Mouse (Mus musculus): ENCODE measurements around the gene Trak2. TPM values are rescaled to one million over a fixed set of nuclear protein-coding genes. Genes with fewer than 3 reads are reported as not detected.

Gene Trak2
- polyA plus RNA-seq (2015; fragmentation: Nextera tagmentation; extraction: Ambion mirVana) = 14.3 and 15.1 TPM in 2 replicates

DNA sequence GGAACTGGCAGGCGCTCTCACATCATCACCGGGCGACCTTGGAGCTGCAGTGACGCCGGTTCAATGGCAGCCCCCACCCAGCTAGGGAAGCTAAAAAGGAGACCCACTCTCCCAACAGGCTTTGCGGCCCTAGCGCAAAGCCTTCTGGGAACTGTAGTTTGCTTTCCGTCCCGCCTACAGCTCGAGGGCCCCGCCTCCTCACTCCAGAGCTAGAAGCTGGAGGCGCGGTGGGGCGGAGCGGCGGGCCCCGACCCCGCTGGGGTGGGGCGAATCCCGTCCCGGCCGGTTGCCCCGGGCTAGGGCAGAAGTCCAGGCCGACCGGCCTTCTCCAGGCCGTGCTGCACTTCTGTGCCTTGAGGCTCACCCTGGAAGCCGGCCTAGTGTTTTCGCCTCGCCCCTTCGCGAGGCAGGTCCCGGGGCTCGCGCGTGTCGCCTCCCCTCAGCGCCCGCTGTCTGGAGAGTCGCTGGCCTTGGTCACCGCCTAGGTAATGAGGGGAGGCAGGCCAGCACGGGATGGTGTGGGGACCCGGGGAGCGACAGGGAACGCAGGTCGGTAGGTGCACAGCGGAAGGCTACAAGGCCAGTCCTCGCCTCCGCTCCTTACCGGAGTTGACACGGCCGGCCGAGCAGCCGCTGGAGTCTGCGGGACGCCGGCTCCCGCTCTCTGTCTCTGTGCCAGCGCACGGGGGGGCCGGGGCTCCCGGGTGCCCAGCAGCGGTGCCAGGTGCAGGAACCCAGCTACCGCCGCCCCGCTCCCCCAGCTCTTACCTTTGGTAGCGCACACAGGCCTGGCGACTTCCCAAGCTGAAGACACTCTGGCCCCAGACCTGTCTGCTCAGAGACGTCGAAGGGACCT, at the start of gene Trak2, which contains the start of gene Stradb:
Trak2 (minus strand) TSS at position 65 of the 856 bp plus-strand sequence.
Stradb (plus strand) TSS at position 157 of the 856 bp plus-strand sequence.
- Histone ChIP-seq H3K4me1 (peaks cover 19% of the 10 kb centered on the region), H3K4me2 (peak within 1 kb of the TSS; percentile 85), H3K27ac (peak within 1 kb of the TSS; percentile 92), H3K4me3 (replicated peaks) (peak within 1 kb of the TSS; percentile 78), H3K9ac (peak within 1 kb of the TSS; percentile 91), H3K36me3 (no peaks in the 10 kb centered on the region), H3K27me3 (no peaks in the 10 kb centered on the region), H3K9me3 (replicated peaks) (no peaks in the 10 kb centered on the region)
- WGBS = 0% methylated on average over 69 of the region's 69 CpGs
- peak; percentile 98 for ATAC-seq (replicated peaks; ENCODE audit: low FRiP score)

DNA sequence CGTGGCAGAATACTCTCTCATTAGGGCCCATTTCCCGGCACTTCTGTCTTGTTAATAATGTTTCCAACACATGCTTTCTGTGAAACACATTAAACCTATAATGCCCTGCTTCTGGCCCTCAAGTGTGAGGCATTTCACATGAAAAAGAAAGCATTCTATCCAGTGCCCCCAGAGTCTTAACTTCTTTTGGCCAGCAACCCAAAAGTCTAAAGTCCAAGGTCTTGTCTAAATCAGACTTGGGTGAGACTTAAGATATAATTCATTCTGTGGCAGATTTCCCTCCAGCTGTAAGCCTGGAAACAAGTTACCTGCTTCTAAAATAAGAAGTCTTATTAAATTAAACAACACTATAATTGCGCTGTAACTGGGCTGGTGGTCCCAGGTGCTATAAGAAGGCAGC, 48.3 kb upstream of the Trak2 start:
- no peak overlapping the region for H3K9ac ChIP-seq
- no peaks in the 10 kb centered on the region for H3K9me3 ChIP-seq (replicated peaks)
- H3K4me2 ChIP-seq = no peak overlapping the region
- H3K36me3 ChIP-seq = no peaks in the 10 kb centered on the region
- H3K27ac ChIP-seq = no peak overlapping the region
- H3K4me1 ChIP-seq = no peaks in the 10 kb centered on the region
- 70% methylated on average over 3 of the region's 3 CpGs for WGBS
- no peak for ATAC-seq (replicated peaks; ENCODE audit: low FRiP score)
- no peaks in the 10 kb centered on the region for H3K27me3 ChIP-seq
- H3K4me3 ChIP-seq (replicated peaks) = no peak overlapping the region

DNA sequence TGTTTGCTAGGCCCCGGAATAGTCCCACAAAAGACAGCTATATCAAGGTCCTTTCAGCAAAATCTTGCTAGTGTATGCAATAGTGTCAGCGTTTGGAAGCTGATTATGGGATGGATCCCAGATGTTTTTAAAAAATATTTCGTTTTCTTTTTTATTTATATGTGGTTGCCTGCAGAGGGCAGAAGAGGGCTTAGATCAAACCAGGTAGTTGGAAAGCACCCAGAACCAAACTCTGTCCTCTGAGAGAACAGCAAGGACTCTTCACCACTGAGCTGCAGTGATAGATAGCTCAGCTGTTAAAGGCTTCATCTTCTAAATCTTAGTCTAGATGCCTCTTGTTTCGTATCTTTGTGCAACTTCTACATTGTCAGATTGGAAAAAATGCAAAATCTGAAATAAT, 36.0 kb upstream of the Trak2 start:
- H3K9me3 ChIP-seq (replicated peaks) = no peaks in the 10 kb centered on the region
- WGBS = 41% methylated on average over 4 of the region's 4 CpGs

DNA sequence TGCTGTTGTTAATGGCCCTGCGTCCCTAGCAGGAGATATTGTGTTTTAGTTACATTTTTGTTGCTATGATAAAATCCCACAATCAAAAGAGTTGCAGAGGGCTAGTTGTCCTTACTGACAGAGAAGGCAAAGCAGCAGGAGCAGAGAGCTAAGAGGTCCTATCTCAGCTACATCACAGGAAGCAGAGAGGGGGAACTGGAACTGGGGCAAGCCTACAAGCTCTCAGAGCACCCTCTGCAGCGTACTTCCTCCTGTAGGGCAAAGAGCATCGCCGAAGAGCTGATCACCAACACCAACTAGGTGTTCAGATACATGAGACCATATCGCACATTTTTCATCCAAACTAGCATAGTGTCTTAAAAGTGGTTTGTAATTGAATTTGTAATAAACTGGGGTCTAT, 22.1 kb upstream of the Trak2 start:
- H3K36me3 ChIP-seq = peaks cover 38% of the 10 kb centered on the region
- 90% methylated on average over 5 of the region's 5 CpGs for WGBS
- no peaks in the 10 kb centered on the region for H3K9me3 ChIP-seq (replicated peaks)
- H3K4me3 ChIP-seq (replicated peaks) = no peak overlapping the region
- H3K27ac ChIP-seq = no peak overlapping the region
- no peak for ATAC-seq (replicated peaks; ENCODE audit: low FRiP score)
- H3K27me3 ChIP-seq = no peaks in the 10 kb centered on the region
- H3K4me2 ChIP-seq = no peak overlapping the region
- no peaks in the 10 kb centered on the region for H3K4me1 ChIP-seq
- no peak overlapping the region for H3K9ac ChIP-seq

More for the DNA sequence above, 36.0 kb upstream of the Trak2 start:
- Histone ChIP-seq H3K27ac (no peak overlapping the region), H3K4me2 (no peak overlapping the region), H3K4me3 (replicated peaks) (no peak overlapping the region), H3K27me3 (no peaks in the 10 kb centered on the region), H3K36me3 (no peaks in the 10 kb centered on the region), H3K4me1 (no peaks in the 10 kb centered on the region), H3K9ac (no peak overlapping the region)
- ATAC-seq (replicated peaks; ENCODE audit: low FRiP score) = no peak

DNA sequence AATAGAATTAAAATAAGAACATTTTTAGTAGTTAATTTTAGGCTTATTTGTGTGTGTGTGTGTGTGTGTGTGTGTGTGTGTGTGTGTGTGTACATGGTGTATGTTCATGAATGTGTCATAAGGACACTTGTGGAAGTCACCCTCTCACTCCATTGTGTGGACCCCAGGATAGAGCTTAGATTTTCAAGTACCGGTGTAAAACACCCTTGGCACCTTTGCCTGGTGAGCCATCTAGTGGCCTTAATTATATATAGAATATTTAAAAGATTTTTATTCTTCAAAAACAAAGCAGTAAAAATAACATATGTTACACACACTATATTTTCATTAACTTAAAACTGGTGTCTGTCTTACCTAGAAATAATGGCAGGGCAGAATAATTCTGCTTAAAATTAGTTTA, 20.5 kb upstream of the Trak2 start:
- no peaks in the 10 kb centered on the region for H3K9me3 ChIP-seq (replicated peaks)
- H3K36me3 ChIP-seq = peaks cover 46% of the 10 kb centered on the region
- H3K27me3 ChIP-seq = no peaks in the 10 kb centered on the region
- no peak overlapping the region for H3K4me3 ChIP-seq (replicated peaks)
- no peaks in the 10 kb centered on the region for H3K4me1 ChIP-seq
- 32% methylated on average over 1 of the region's 1 CpGs for whole genome bisulfite sequencing
- H3K27ac ChIP-seq = no peak overlapping the region
- H3K4me2 ChIP-seq = no peak overlapping the region
- no peak overlapping the region for H3K9ac ChIP-seq
- no peak for ATAC-seq (replicated peaks; ENCODE audit: low FRiP score)

DNA sequence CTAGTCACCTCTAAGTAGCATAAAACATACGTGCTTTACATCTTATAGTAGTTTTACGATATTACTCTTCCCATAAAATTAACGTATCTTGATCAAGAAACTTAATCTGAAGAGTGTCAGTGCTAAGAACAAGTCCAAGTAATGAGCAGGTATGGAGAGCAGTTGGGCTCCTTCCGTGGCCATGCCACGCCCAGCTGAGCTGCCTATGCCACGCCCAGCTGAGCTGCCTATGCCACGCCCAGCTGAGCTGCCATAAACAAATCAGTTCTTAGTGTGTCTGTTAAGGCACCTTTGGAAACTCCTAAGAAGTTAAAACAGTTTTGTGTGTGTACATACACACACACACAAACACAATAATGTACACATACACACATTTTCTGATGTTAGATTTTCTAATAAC, 19.9 kb upstream of the Trak2 start:
- no peak overlapping the region for H3K9ac ChIP-seq
- H3K27ac ChIP-seq = no peak overlapping the region
- no peaks in the 10 kb centered on the region for H3K4me1 ChIP-seq
- no peak for ATAC-seq (replicated peaks; ENCODE audit: low FRiP score)
- no peak overlapping the region for H3K4me2 ChIP-seq
- no peaks in the 10 kb centered on the region for H3K27me3 ChIP-seq
- 83% methylated on average over 7 of the region's 7 CpGs for WGBS
- no peak overlapping the region for H3K4me3 ChIP-seq (replicated peaks)
- H3K36me3 ChIP-seq = peaks cover 50% of the 10 kb centered on the region
- H3K9me3 ChIP-seq (replicated peaks) = no peaks in the 10 kb centered on the region

DNA sequence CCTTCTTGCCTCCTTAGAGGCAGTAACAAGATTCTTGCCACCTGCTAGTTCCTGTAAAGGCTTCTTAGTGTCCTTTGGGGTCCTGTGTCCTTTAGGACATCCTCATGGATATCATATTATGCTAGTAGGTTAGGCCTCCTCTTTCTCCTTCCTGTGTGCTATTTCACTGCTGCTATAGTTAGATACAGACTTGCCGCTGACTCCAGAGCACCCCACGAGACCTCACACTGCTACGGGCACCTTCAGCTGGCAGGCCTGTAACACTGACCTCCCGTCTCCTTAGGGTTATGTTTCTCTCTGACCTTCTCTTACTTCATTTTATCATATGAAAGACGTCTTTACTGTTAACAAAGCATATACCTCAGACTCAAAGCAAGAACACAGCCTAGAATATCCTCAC, 11.4 kb upstream of the Trak2 start:
- ATAC-seq (replicated peaks; ENCODE audit: low FRiP score) = no peak
- peaks cover 66% of the 10 kb centered on the region for H3K36me3 ChIP-seq
- no peaks in the 10 kb centered on the region for H3K27me3 ChIP-seq
- H3K4me2 ChIP-seq = no peak overlapping the region
- no peak overlapping the region for H3K4me3 ChIP-seq (replicated peaks)
- no peaks in the 10 kb centered on the region for H3K4me1 ChIP-seq
- H3K9ac ChIP-seq = no peak overlapping the region
- no peak overlapping the region for H3K27ac ChIP-seq
- H3K9me3 ChIP-seq (replicated peaks) = no peaks in the 10 kb centered on the region
- 78% methylated on average over 5 of the region's 5 CpGs for WGBS

DNA sequence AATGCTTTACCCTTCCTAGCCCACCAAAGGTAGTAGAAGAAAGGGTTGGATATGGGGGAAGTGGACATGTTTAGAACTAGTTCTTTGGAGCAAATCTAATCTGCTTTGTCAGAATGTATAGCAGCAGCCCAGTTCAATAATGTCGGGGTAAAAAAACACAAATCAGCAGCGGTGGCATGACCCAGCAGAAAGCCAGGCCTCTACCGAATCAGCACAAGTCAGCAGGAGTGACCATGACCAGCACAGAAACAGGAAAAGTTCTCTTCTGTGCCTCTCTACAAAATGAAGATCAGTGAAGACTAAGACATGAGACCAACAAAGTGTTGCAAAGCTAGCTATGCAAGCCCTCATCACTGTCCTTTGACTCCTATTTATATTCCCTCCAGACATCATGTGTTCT, 9.0 kb upstream of the Trak2 start:
- no peaks in the 10 kb centered on the region for H3K4me1 ChIP-seq
- no peak overlapping the region for H3K4me3 ChIP-seq (replicated peaks)
- H3K27me3 ChIP-seq = no peaks in the 10 kb centered on the region
- no peaks in the 10 kb centered on the region for H3K9me3 ChIP-seq (replicated peaks)
- no peak for ATAC-seq (replicated peaks; ENCODE audit: low FRiP score)
- H3K27ac ChIP-seq = no peak overlapping the region
- no peak overlapping the region for H3K9ac ChIP-seq
- peaks cover 52% of the 10 kb centered on the region for H3K36me3 ChIP-seq
- H3K4me2 ChIP-seq = no peak overlapping the region
- 89% methylated on average over 3 of the region's 3 CpGs for WGBS

DNA sequence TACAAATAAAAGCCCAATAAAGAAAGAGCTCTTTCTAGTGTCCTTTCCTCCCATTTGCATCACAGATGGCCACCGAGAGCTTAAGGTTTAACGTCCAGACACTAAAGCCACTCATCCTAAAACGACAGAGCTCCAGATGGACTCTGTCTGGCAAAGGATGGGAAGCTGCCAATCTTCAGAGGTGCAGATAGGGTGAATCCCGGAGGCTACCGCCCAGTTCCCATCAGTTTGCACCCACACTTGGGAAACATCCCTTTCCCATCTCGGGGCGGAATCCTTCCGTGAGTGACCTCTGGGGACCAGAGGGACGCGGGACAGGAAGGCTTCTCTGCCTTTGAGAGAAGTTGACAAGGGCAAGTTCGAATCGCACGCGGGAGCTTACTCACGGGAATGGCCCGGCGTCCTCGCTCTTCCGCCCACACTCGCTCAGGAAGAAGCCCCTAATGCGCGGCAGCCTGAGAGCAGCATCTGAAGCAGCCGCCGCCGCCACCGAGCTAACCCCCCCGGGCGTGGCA, 322 bp downstream of the Trak2 start:
- Histone ChIP-seq H3K4me2 (peak overlapping the region; percentile 85), H3K36me3 (no peaks in the 10 kb centered on the region), H3K9me3 (replicated peaks) (no peaks in the 10 kb centered on the region), H3K27ac (peak overlapping the region; percentile 84), H3K4me3 (replicated peaks) (peak overlapping the region; percentile 78), H3K4me1 (peaks cover 19% of the 10 kb centered on the region), H3K9ac (peak overlapping the region; percentile 91), H3K27me3 (no peaks in the 10 kb centered on the region)
- no peak for ATAC-seq (replicated peaks; ENCODE audit: low FRiP score)
- WGBS = under 1% methylated on average over 28 of the region's 28 CpGs

DNA sequence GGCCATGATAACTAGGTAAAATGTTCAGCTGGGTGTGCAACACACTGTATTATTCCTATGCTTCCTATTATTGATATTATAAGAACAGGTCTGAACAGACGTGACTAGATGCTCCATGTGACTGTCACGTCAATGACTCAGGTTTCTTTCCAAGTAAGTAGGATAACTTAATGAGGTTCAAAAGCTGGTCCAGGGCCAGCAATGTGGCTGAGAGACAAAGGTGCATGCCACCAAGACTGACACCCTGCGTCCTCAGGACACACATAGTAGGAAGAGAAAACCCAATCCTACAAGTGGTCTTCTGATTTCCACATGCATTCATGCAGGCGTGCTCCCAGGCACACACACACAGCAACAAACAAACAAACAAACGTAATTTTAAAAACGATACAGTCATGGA, 2.1 kb downstream of the Trak2 start:
- Histone ChIP-seq H3K4me2 (no peak overlapping the region), H3K4me3 (replicated peaks) (no peak overlapping the region), H3K9ac (no peak overlapping the region), H3K27me3 (no peaks in the 10 kb centered on the region), H3K4me1 (peaks cover 19% of the 10 kb centered on the region), H3K36me3 (no peaks in the 10 kb centered on the region), H3K27ac (no peak overlapping the region), H3K9me3 (replicated peaks) (no peaks in the 10 kb centered on the region)
- 90% methylated on average over 6 of the region's 6 CpGs for WGBS
- no peak for ATAC-seq (replicated peaks; ENCODE audit: low FRiP score)

DNA sequence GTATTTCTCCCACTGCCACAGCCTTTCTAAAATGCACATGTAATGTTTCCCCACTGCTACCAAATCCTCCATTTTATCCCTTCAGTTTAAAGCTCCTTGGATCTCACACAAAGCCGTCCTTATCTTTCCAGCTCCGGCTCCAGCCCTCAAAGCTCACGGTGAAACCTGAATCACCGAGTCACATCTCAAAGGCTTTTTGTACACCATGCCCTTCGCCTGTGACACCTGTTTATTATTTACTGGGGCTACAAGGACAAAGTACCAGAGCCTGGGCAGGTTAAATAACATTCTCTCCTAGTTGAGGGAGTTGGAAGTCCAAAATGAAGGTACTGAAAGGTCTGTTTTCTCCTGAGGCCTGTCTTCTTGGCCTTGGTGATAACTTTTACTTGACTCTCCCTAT, 3.2 kb downstream of the Trak2 start:
- Histone ChIP-seq H3K4me2 (no peak overlapping the region), H3K27me3 (no peaks in the 10 kb centered on the region), H3K4me3 (replicated peaks) (no peak overlapping the region), H3K36me3 (no peaks in the 10 kb centered on the region), H3K27ac (peak overlapping the region; percentile 6; the same call in 1 of the 2 replicates), H3K4me1 (peaks cover 19% of the 10 kb centered on the region), H3K9ac (no peak overlapping the region), H3K9me3 (replicated peaks) (no peaks in the 10 kb centered on the region)
- WGBS = 77% methylated on average over 5 of the region's 5 CpGs
- no peak for ATAC-seq (replicated peaks; ENCODE audit: low FRiP score)

DNA sequence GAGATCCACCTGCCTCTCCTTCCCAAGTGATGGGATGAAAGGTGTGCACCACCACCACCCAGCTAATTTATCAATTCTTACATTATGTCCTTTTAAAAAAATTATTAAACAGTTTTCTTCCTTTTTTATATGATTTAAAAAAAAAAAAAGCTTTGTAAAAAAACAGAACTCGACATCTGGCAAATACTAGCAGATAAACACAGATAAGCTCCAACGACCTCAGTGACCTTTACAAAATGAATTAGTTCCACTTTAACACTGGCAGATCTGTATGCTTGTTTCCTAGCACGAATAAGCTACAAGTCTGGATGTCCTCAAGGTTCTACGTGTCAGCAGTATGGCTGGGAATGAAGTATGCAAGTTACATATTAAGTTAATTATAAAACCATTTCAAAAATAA, 5.7 kb downstream of the Trak2 start:
- Histone ChIP-seq H3K36me3 (no peaks in the 10 kb centered on the region), H3K27me3 (no peaks in the 10 kb centered on the region), H3K4me2 (no peak overlapping the region), H3K9me3 (replicated peaks) (no peaks in the 10 kb centered on the region), H3K4me3 (replicated peaks) (no peak overlapping the region), H3K9ac (no peak overlapping the region), H3K27ac (no peak overlapping the region), H3K4me1 (peaks cover 13% of the 10 kb centered on the region)
- ATAC-seq (replicated peaks; ENCODE audit: low FRiP score) = no peak
- 62% methylated on average over 4 of the region's 4 CpGs for WGBS

Measured in kidney, embryonic 15.5 days (tissue).